Mouse (Mus musculus) stomach, postnatal 0 days (tissue): Measurements from ENCODE around the gene Tnrc6a.

ENCODE experiments used
- CTCF ChIP-seq: IDR thresholded peaks from 2 replicates; pipeline ENCODE4 v1.5.1; 2016; ENCODE audit warnings: antibody characterized with exemption, low read depth, mild to moderate bottlenecking, moderate library complexity
- EP300 ChIP-seq: optimal IDR thresholded peaks from 2 replicates; pipeline ENCODE3; 2016; ENCODE audit warnings: antibody characterized with exemption

GRCm38 (mm10) chr7:123126056-123126455, 2.4 kb downstream of the Tnrc6a start:
- TF ChIP-seq CTCF (no peak), EP300 (no peak)
